Mouse (Mus musculus): ENCODE data around the gene Fen1.
A peak's percentile ranks its signal among the peaks of the same experiment; 100 is the strongest.
"Not testable (repeated sequence)": the region's sequence is repeated elsewhere in the genome, so short reads cannot be mapped to it uniquely, and the experiment has no call there.

Gene Fen1

GRCm38 (mm10) chr19:10182142-10182541, 21.8 kb downstream of the Fen1 start:
- DNase-seq (ENCODE audit: low spot score) = peak; percentile 44

- no peak for DNase-seq (ENCODE audit: low spot score)
Measured at GRCm38 (mm10) chr19:10181225-10181624, 22.7 kb downstream of the Fen1 start.

DNA sequence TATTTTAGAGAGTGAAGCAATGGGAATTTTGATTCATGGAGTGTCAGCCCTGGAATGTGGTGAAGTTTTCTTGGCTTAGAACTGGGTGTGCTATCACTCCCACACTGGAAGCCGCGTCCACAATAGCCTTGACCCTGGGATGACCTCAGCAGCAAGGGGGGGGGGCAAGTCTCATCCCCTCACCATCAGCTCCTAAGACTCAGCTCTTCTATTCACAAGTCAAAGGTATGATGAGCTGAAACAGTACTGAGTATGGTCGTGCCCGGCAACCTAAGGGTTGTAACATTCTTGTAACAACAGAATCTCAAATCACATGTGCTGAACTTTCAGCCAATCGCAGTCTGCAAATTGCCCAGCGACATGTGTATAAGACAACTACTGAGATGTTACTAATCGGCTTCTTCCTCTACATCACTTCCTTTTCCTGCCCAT, 27.0 kb downstream of the Fen1 start:
- DNase-seq (ENCODE audit: low spot score) = no peak

- DNase-seq (ENCODE audit: low spot score) = no peak
Measured at GRCm38 (mm10) chr19:10176477-10176876, 27.5 kb downstream of the Fen1 start.

GRCm38 (mm10) chr19:10174956-10175355, 29.0 kb downstream of the Fen1 start:
- no peak for DNase-seq (ENCODE audit: low spot score)

DNA sequence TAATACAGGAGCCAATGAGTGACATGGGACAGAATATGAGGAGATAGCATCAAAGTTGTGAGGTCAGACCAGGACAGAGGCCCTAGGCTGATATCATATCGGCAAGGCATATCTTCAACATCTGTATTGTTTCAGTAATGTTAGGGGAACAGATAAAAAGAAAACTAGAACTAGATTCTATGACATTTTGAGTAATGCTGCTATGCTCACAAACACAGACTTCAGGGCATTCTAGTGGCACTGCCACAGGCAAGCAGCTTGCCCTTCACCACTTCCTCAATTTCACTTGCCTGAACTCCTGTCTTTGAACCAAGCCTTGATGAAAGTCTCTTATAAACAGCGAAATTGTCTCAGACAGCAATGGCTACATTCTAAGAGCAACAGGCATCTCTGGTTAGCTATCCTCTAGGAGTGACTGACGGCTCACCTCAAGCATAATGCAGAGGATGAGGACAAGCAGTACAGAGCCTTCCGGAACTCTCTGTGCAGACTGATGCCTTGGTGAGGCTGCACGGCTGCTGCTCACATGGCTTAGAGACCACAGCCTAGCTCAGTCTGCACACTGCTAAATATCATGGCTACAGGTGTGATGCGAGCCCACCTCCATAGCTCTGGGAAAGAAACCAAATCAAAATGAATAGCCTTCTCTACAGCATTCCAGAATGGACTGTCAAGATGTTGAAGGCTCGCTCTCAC, 30.0 kb downstream of the Fen1 start:
- no peak for DNase-seq (ENCODE audit: low spot score)

DNA sequence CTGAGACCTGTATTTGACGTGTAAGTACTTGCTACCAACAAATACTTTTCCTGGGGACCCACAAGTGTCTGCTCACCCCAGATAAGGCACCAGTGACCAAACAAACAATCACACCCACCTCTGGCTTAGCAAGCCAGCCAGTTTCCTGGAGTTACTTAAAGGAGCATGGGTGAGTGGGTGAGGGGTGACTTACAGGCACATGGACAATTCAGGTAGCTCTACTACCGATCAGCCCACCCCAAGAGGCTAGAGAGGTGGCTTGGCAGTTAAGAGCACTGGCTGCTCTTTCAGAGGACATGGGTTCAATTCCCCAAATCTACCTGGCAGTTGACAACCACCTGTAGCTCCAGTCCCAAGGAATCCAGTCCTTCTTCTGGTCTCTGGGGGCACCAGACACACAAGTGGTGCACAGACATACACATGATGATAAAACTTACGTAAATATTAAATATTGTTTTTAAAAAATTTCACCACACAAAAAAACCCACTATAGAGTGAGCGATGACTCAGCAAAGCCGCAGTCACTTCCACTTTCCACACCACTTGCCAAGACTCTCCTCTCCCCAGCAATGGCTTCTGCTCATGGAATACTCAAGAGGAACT, 30.8 kb downstream of the Fen1 start:
- peak; percentile 80 for DNase-seq (ENCODE audit: low spot score)

- no peak for DNase-seq (ENCODE audit: low spot score)
Measured at GRCm38 (mm10) chr19:10171846-10172245, 32.1 kb downstream of the Fen1 start.

GRCm38 (mm10) chr19:10171359-10171758, 32.6 kb downstream of the Fen1 start:
- no peak for DNase-seq (ENCODE audit: low spot score)

DNA sequence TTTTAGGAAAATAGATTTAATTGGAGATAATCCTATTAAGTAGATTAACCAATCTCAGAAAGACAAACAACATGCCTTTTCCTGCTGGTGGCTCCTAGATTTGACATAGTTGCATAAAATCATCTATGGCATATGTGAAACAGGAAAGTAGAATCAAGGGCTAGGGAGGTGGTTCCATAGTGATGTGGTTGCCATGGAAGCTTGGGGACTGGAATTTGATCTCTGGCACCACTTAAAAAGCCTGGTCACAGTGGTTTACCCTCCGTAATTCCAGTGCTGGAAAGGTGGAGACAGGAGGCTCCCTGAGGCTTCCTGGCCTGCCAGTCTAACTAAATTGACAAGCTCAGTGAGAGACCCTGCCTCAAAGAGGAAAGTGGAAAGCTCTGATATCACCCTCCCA, 33.5 kb downstream of the Fen1 start:
- DNase-seq (ENCODE audit: low spot score) = no peak

DNA sequence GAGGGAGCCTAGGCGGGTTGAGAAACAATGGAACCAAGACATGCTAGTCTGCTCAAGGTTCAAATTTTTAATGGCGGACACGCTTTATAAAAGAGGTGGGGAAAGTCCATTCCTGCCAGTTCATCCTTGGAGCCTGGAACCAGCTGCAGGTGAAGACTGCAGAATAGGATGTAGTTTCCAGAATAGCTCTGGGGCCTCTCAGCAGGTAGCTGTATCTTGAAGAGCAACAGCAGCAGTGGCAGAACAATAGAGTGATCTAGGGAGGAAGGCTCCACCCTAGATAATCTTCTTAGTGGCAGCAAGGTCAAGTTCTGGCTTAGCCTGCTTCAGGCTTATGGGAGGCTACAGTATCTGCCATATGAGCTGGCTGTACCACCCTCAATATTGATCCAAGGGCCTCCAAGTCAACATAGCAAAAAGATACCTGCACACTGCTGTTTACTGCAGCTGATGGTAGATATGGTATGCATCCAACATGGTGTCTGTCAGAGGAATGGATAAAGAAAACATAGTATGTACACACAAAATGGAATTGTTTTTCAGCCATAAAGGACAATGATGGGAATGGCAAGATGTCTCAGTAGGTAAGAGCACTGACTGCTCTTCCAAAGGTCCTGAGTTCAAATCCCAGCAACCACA, 34.2 kb downstream of the Fen1 start:
- DNase-seq (ENCODE audit: low spot score) = not testable (repeated sequence)

DNA sequence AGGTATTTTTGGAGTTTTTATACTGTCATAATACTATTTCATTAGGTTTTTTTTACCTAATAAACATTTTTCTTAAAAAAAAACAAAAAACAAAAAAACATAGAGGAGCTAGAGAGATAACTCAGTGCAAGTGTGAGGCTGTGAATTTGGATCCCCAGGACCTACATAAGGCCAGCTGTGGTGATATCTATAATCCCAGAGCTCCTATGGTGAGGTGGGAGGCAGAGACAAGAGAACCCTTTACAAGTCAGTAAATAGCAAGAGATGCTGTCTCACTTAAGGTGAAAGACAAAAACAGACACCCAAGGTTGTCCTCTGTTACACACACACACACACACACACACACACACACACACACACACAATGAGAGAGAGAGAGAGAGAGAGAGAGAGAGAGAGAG, 34.8 kb downstream of the Fen1 start:
- no peak for DNase-seq (ENCODE audit: low spot score)

GRCm38 (mm10) chr19:10168441-10168840, 35.5 kb downstream of the Fen1 start:
- no peak for DNase-seq (ENCODE audit: low spot score)

GRCm38 (mm10) chr19:10167951-10168350, 36.0 kb downstream of the Fen1 start:
- DNase-seq (ENCODE audit: low spot score) = no peak

GRCm38 (mm10) chr19:10167112-10167511, 36.9 kb downstream of the Fen1 start:
- no peak for DNase-seq (ENCODE audit: low spot score)

DNA sequence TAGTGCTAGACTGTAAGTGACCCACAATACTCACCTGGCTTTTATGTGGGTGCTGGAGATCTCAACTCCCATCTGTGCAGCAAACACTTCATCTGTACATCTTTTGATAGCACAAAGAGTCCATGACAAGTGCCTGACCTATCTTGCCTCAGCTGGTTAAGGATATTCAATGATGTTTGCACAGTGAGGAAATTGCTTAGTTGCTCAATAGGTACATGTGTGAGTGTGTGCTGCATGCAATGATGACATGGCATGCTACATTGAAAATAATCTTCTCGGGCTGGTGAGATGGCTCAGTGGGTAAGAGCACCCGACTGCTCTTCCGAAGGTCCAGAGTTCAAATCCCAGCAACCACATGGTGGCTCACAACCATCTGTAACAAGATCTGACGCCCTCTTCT, 38.0 kb downstream of the Fen1 start:
- DNase-seq (ENCODE audit: low spot score) = not testable (repeated sequence)

DNA sequence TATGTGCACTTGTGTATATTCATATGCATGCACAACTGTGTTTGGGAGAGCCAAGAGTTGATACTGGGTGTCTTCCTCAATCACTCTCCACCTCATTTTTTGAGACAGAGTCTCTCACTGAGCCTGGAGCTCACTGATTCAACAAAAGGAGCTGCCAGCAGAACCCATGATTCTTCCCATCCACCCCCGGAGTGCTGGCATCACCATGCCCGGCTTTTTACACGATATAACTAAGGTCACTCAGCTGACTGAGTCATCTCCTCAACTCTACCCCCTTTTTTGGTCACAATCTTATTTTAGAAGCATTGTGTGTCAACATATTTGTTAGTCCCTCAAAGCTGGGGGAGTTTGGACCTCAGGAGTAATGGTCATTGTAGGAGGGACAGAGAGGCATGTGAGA, 40.1 kb downstream of the Fen1 start:
- DNase-seq (ENCODE audit: low spot score) = no peak

- no peak for DNase-seq (ENCODE audit: low spot score)
Measured at GRCm38 (mm10) chr19:10157725-10158124, 46.2 kb downstream of the Fen1 start.

- DNase-seq (ENCODE audit: low spot score) = no peak
Measured at GRCm38 (mm10) chr19:10149189-10149588, 54.8 kb downstream of the Fen1 start.
